Mouse (Mus musculus): Measurements from ENCODE around the gene Serf2.
"Not testable (repeated sequence)": the region's sequence is repeated elsewhere in the genome, so short reads cannot be mapped to it uniquely, and the experiment has no call there.

DNA sequence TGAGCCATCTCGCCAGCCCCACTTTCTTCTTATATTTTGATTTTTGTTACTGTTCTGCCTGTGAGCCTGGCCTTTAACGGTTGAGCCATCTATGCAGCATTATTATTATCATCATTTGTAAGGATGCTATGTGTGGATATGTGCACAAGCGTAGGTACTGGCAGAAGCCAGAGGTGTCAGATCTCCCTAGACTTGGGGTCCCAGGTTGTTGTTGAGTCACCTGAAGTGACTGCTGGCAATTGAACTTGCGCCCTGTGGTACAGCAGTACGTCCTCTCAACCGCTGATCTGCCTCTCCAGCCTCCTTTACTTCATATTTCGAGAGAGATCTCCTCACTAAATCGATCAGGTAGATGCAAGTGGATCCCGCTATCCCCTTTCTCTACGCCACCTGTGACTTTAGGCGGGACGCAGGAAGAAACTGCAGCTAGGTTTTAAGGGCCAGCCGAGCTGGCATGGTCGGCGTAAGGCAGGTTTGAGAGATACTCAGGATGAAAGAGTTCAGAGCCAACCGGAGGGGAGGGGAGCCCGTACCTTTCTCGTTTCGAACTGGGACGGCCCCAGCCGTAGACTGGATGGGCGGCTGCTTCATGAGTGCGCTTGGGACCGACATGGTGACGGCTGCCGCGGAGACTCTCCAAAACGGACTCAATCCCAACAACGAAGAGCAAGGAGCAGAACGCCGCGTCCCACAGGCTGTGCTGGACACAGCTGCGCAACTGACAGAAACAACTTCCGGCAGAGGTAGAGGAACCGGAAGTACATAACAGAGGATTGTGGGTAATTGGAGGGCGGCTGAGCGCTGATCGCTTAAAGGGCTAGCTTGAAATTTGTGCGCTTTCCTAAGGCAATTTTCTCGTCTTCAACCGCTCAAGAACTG, 24.5 kb downstream of the Serf2 start, which contains the start of gene Mfap1b:
- TF ChIP-seq CTCF (IDR thresholded peaks at IDR 0.05) = not testable (repeated sequence)
- peak; percentile 85 for TF ChIP-seq EP300 (IDR thresholded peaks at IDR 0.05; ENCODE audit: insufficient read depth, low read depth, low read length)
